Mouse (Mus musculus): ENCODE data around the gene Dhx8. TPM values are rescaled to one million over a fixed set of nuclear protein-coding genes. Genes with fewer than 3 reads are reported as not detected.
A peak's percentile ranks its signal among the peaks of the same experiment; 100 is the strongest.

Dhx8 gene
- polyA plus RNA-seq, 2 experiments: 27.0 to 29.2 TPM

GRCm38 (mm10) chr11:101733596-101733995, 877 bp downstream of the Dhx8 start:
- whole genome bisulfite sequencing: 30% methylated on average over 9 of the region's 9 CpGs
- Histone ChIP-seq H3K27ac (replicated peaks; ENCODE audit: low read depth, low read length) (no peak overlapping the region), H3K4me1 (ENCODE audit: control insufficient read depth, insufficient read depth, low read length) (peaks cover 4% of the 10 kb centered on the region), H3K9ac (ENCODE audit: low read depth, low read length, severe bottlenecking) (peak overlapping the region; percentile 82), H3K4me3 (replicated peaks; ENCODE audit: low read length) (peak overlapping the region; percentile 83), H3K4me2 (replicated peaks; ENCODE audit: low read depth, low read length, severe bottlenecking) (peak overlapping the region; percentile 79), H3K27me3 (ENCODE audit: control insufficient read depth, insufficient read depth, low read length) (no peaks in the 10 kb centered on the region), H3K9me3 (ENCODE audit: control insufficient read depth, low read length) (no peaks in the 10 kb centered on the region), H3K36me3 (ENCODE audit: control insufficient read depth, insufficient read depth, low read length) (peaks cover 36% of the 10 kb centered on the region)
- no peak for TF ChIP-seq POLR2A (IDR thresholded peaks at IDR 0.05; ENCODE audit: borderline replicate concordance, extremely low read depth, insufficient read depth, insufficient read length)
- ATAC-seq (ENCODE audit: low FRiP score, low read depth) (no peak), DNase-seq (ENCODE audit: low spot score) (no peak)

GRCm38 (mm10) chr11:101756616-101757015, 23.9 kb downstream of the Dhx8 start:
- DNase-seq (ENCODE audit: low spot score) (no peak), ATAC-seq (ENCODE audit: low FRiP score, low read depth) (no peak)
- H3K9ac ChIP-seq (ENCODE audit: low read depth, low read length, severe bottlenecking): no peak overlapping the region
- peaks cover 92% of the 10 kb centered on the region for H3K36me3 ChIP-seq (ENCODE audit: control insufficient read depth, insufficient read depth, low read length)
- H3K4me2 ChIP-seq (replicated peaks; ENCODE audit: low read depth, low read length, severe bottlenecking): no peak overlapping the region
- no peak overlapping the region for H3K4me3 ChIP-seq (replicated peaks; ENCODE audit: low read length)
- 94% methylated on average over 8 of the region's 8 CpGs for whole genome bisulfite sequencing
- H3K27ac ChIP-seq (replicated peaks; ENCODE audit: low read depth, low read length): no peak overlapping the region
- no peak for TF ChIP-seq POLR2A (IDR thresholded peaks at IDR 0.05; ENCODE audit: borderline replicate concordance, extremely low read depth, insufficient read depth, insufficient read length)
- no peaks in the 10 kb centered on the region for H3K4me1 ChIP-seq (ENCODE audit: control insufficient read depth, insufficient read depth, low read length)
- no peaks in the 10 kb centered on the region for H3K27me3 ChIP-seq (ENCODE audit: control insufficient read depth, insufficient read depth, low read length)
- H3K9me3 ChIP-seq (ENCODE audit: control insufficient read depth, low read length): no peaks in the 10 kb centered on the region

GRCm38 (mm10) chr11:101757366-101757765, 24.6 kb downstream of the Dhx8 start:
- H3K36me3 ChIP-seq (ENCODE audit: control insufficient read depth, insufficient read depth, low read length): peaks cover 92% of the 10 kb centered on the region
- H3K4me1 ChIP-seq (ENCODE audit: control insufficient read depth, insufficient read depth, low read length): no peaks in the 10 kb centered on the region
- H3K27ac ChIP-seq (replicated peaks; ENCODE audit: low read depth, low read length): no peak overlapping the region
- H3K9me3 ChIP-seq (ENCODE audit: control insufficient read depth, low read length): no peaks in the 10 kb centered on the region
- no peak overlapping the region for H3K4me3 ChIP-seq (replicated peaks; ENCODE audit: low read length)
- no peak for ATAC-seq (ENCODE audit: low FRiP score, low read depth)
- no peaks in the 10 kb centered on the region for H3K27me3 ChIP-seq (ENCODE audit: control insufficient read depth, insufficient read depth, low read length)
- no peak for DNase-seq (ENCODE audit: low spot score)
- WGBS: 94% methylated on average over 8 of the region's 8 CpGs
- H3K4me2 ChIP-seq (replicated peaks; ENCODE audit: low read depth, low read length, severe bottlenecking): no peak overlapping the region
- H3K9ac ChIP-seq (ENCODE audit: low read depth, low read length, severe bottlenecking): no peak overlapping the region
- TF ChIP-seq POLR2A (IDR thresholded peaks at IDR 0.05; ENCODE audit: borderline replicate concordance, extremely low read depth, insufficient read depth, insufficient read length): no peak

GRCm38 (mm10) chr11:101758431-101758830, 25.7 kb downstream of the Dhx8 start:
- ATAC-seq (ENCODE audit: low FRiP score, low read depth) (no peak), DNase-seq (ENCODE audit: low spot score) (no peak)
- Histone ChIP-seq H3K27me3 (ENCODE audit: control insufficient read depth, insufficient read depth, low read length) (no peaks in the 10 kb centered on the region), H3K9me3 (ENCODE audit: control insufficient read depth, low read length) (no peaks in the 10 kb centered on the region), H3K9ac (ENCODE audit: low read depth, low read length, severe bottlenecking) (no peak overlapping the region), H3K4me3 (replicated peaks; ENCODE audit: low read length) (no peak overlapping the region), H3K27ac (replicated peaks; ENCODE audit: low read depth, low read length) (no peak overlapping the region), H3K4me1 (ENCODE audit: control insufficient read depth, insufficient read depth, low read length) (no peaks in the 10 kb centered on the region), H3K4me2 (replicated peaks; ENCODE audit: low read depth, low read length, severe bottlenecking) (no peak overlapping the region), H3K36me3 (ENCODE audit: control insufficient read depth, insufficient read depth, low read length) (peaks cover 89% of the 10 kb centered on the region)
- no peak for TF ChIP-seq POLR2A (IDR thresholded peaks at IDR 0.05; ENCODE audit: borderline replicate concordance, extremely low read depth, insufficient read depth, insufficient read length)
- 90% methylated on average over 5 of the region's 5 CpGs for WGBS

GRCm38 (mm10) chr11:101759530-101759929, 26.8 kb downstream of the Dhx8 start:
- Histone ChIP-seq H3K4me2 (replicated peaks; ENCODE audit: low read depth, low read length, severe bottlenecking) (no peak overlapping the region), H3K27ac (replicated peaks; ENCODE audit: low read depth, low read length) (no peak overlapping the region), H3K4me3 (replicated peaks; ENCODE audit: low read length) (no peak overlapping the region), H3K9me3 (ENCODE audit: control insufficient read depth, low read length) (no peaks in the 10 kb centered on the region), H3K27me3 (ENCODE audit: control insufficient read depth, insufficient read depth, low read length) (no peaks in the 10 kb centered on the region), H3K9ac (ENCODE audit: low read depth, low read length, severe bottlenecking) (no peak overlapping the region), H3K4me1 (ENCODE audit: control insufficient read depth, insufficient read depth, low read length) (no peaks in the 10 kb centered on the region), H3K36me3 (ENCODE audit: control insufficient read depth, insufficient read depth, low read length) (peaks cover 89% of the 10 kb centered on the region)
- no peak for TF ChIP-seq POLR2A (IDR thresholded peaks at IDR 0.05; ENCODE audit: borderline replicate concordance, extremely low read depth, insufficient read depth, insufficient read length)
- ATAC-seq (ENCODE audit: low FRiP score, low read depth): no peak
- DNase-seq (ENCODE audit: low spot score): no peak
- WGBS: 96% methylated on average over 3 of the region's 3 CpGs

- Histone ChIP-seq H3K4me2 (replicated peaks; ENCODE audit: low read depth, low read length, severe bottlenecking) (no peak overlapping the region), H3K36me3 (ENCODE audit: control insufficient read depth, insufficient read depth, low read length) (peaks cover 90% of the 10 kb centered on the region), H3K9ac (ENCODE audit: low read depth, low read length, severe bottlenecking) (no peak overlapping the region), H3K27me3 (ENCODE audit: control insufficient read depth, insufficient read depth, low read length) (no peaks in the 10 kb centered on the region), H3K9me3 (ENCODE audit: control insufficient read depth, low read length) (no peaks in the 10 kb centered on the region), H3K4me1 (ENCODE audit: control insufficient read depth, insufficient read depth, low read length) (no peaks in the 10 kb centered on the region), H3K27ac (replicated peaks; ENCODE audit: low read depth, low read length) (no peak overlapping the region), H3K4me3 (replicated peaks; ENCODE audit: low read length) (no peak overlapping the region)
- DNase-seq (ENCODE audit: low spot score) (peak; percentile 68), ATAC-seq (ENCODE audit: low FRiP score, low read depth) (0 out of 2 replicates have a peak, but pooled peaks have one; percentile 42)
- TF ChIP-seq POLR2A (IDR thresholded peaks at IDR 0.05; ENCODE audit: borderline replicate concordance, extremely low read depth, insufficient read depth, insufficient read length): no peak
- 60% methylated on average over 7 of the region's 7 CpGs for WGBS
Measured at GRCm38 (mm10) chr11:101763723-101764122, 31.0 kb downstream of the Dhx8 start.
